Mouse (Mus musculus): Measurements from ENCODE around the gene Slc13a4. TPM values are rescaled to one million over a fixed set of nuclear protein-coding genes. Genes with fewer than 3 reads are reported as not detected.

Gene Slc13a4
- polyA plus RNA-seq, 1 experiment = not detected

DNA sequence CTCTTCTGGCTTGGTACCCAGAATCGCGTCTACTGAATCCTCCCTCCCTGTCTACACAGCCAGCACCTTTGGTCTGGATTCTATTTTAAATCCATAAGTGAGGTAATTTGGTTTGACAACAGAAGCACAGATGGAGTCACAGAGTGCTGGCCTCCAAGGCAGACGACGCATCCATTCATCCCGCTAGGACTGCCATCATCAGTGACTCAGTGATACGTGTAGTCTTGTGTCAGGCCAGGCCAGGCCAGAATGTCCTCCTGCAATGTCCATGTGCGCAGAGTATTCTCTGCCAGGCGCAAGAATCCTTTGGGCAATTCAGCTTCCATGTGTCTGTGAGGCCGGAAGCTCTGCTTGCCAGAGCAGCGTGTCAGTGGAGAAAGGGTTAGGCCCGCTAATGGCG, 22.0 kb upstream of the Slc13a4 start:
- TF ChIP-seq POLR2A (IDR thresholded peaks at IDR 0.05; ENCODE audit: low read depth, low read length) (no peak), CTCF (IDR thresholded peaks at IDR 0.05; ENCODE audit: extremely low read depth, insufficient read length, insufficient replicate concordance, low read depth, low read length) (no peak)
- Histone ChIP-seq H3K27me3 (ENCODE audit: control insufficient read depth, insufficient read depth, low read length) (no peaks in the 10 kb centered on the region), H3K27ac (ENCODE audit: insufficient read depth, low read depth, low read length) (no peak overlapping the region), H3K36me3 (ENCODE audit: control insufficient read depth, insufficient read depth, low read length) (no peaks in the 10 kb centered on the region), H3K4me3 (ENCODE audit: low read depth, low read length) (no peak overlapping the region), H3K4me1 (ENCODE audit: control insufficient read depth, insufficient read depth, insufficient read length, low read length) (peaks cover 7% of the 10 kb centered on the region; the same call in 1 of the 2 replicates)
- 97% methylated on average over 12 of the region's 12 CpGs for WGBS

DNA sequence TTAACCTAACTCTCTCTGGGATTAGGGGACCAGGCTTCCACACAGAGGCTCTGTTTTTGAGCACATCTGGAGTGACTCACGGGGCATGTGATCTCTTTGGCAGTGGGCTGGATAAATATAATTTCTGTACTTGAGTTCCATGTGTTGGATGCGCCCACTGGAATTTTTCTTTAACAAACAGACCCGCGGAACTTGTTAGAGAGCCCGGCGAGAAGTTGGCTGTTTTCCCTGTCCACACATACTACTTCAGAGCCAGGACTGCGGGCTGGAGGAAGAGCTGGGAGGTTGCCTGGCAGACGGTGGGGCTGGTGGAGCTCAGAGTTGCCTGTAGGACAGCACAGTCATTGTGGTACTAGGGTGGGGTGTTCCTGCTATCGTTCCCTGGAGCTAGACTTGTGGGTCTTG, 18.2 kb upstream of the Slc13a4 start, which contains the start of gene Fam180a:
Fam180a (minus strand) TSS at position 31 of the 405 bp plus-strand sequence.
- no peak within 1 kb of the TSS for H3K4me3 ChIP-seq (ENCODE audit: low read depth, low read length)
- TF ChIP-seq POLR2A (IDR thresholded peaks at IDR 0.05; ENCODE audit: low read depth, low read length) (no peak), CTCF (IDR thresholded peaks at IDR 0.05; ENCODE audit: extremely low read depth, insufficient read length, insufficient replicate concordance, low read depth, low read length) (no peak)
- WGBS = 40% methylated on average over 9 of the region's 9 CpGs
- no peaks in the 10 kb centered on the region for H3K27me3 ChIP-seq (ENCODE audit: control insufficient read depth, insufficient read depth, low read length)
- peaks cover 10% of the 10 kb centered on the region; the same call in 1 of the 2 replicates for H3K4me1 ChIP-seq (ENCODE audit: control insufficient read depth, insufficient read depth, insufficient read length, low read length)
- no peaks in the 10 kb centered on the region for H3K36me3 ChIP-seq (ENCODE audit: control insufficient read depth, insufficient read depth, low read length)
- no peak within 1 kb of the TSS for H3K27ac ChIP-seq (ENCODE audit: insufficient read depth, low read depth, low read length)

DNA sequence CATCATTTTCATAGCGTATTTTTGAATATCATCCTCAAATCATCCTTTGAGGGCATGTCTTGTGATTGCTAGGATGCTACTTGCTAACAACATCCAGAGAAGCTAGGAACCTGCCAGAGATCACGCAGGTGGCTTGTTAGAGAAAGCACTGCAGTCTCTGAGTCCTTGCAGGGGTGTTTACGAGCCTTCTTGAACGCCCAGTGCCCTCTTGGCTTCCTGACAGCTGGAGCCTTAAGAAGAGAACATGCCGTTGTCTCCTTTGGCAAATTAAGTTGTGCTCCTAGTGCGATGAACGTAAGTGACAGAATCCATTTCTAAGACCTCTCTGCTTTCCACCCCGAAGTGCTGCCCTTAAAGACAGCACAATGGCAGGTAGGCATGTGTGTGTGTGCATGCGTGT, 16.4 kb upstream of the Slc13a4 start:
- WGBS = 37% methylated on average over 9 of the region's 9 CpGs
- H3K4me3 ChIP-seq (ENCODE audit: low read depth, low read length) = no peak overlapping the region
- TF ChIP-seq POLR2A (IDR thresholded peaks at IDR 0.05; ENCODE audit: low read depth, low read length) (no peak), CTCF (IDR thresholded peaks at IDR 0.05; ENCODE audit: extremely low read depth, insufficient read length, insufficient replicate concordance, low read depth, low read length) (no peak)

DNA sequence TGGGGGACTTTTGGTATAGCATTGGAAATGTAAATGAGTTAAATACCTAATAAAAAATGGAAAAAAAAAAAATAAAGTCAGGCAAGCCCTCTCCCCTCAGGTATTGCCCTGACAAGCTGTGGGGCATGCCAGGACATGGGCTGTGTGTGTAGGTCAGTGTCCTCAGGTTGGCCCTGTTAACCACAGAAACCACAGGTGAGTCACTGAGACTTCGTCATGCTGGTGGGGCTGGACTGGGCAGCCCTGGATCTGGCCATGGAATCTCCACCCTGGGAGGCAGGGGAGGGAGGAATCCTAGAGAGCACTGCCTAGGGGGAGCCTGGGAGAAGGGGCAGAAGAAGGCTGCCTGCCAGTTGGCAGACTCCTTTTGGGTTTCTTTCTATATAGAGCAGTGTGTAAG, 15.1 kb upstream of the Slc13a4 start:
- no peaks in the 10 kb centered on the region for H3K36me3 ChIP-seq (ENCODE audit: control insufficient read depth, insufficient read depth, low read length)
- no peaks in the 10 kb centered on the region for H3K27me3 ChIP-seq (ENCODE audit: control insufficient read depth, insufficient read depth, low read length)
- no peak for TF ChIP-seq CTCF (IDR thresholded peaks at IDR 0.05; ENCODE audit: extremely low read depth, insufficient read length, insufficient replicate concordance, low read depth, low read length)
- H3K27ac ChIP-seq (ENCODE audit: insufficient read depth, low read depth, low read length) = no peak overlapping the region
- 59% methylated on average over 1 of the region's 1 CpGs for WGBS
- H3K4me1 ChIP-seq (ENCODE audit: control insufficient read depth, insufficient read depth, insufficient read length, low read length) = peaks cover 23% of the 10 kb centered on the region
- no peak overlapping the region for H3K4me3 ChIP-seq (ENCODE audit: low read depth, low read length)

More for the DNA sequence above, 16.4 kb upstream of the Slc13a4 start:
- Histone ChIP-seq H3K27ac (ENCODE audit: insufficient read depth, low read depth, low read length) (no peak overlapping the region), H3K4me1 (ENCODE audit: control insufficient read depth, insufficient read depth, insufficient read length, low read length) (peaks cover 23% of the 10 kb centered on the region), H3K36me3 (ENCODE audit: control insufficient read depth, insufficient read depth, low read length) (no peaks in the 10 kb centered on the region), H3K27me3 (ENCODE audit: control insufficient read depth, insufficient read depth, low read length) (no peaks in the 10 kb centered on the region)

DNA sequence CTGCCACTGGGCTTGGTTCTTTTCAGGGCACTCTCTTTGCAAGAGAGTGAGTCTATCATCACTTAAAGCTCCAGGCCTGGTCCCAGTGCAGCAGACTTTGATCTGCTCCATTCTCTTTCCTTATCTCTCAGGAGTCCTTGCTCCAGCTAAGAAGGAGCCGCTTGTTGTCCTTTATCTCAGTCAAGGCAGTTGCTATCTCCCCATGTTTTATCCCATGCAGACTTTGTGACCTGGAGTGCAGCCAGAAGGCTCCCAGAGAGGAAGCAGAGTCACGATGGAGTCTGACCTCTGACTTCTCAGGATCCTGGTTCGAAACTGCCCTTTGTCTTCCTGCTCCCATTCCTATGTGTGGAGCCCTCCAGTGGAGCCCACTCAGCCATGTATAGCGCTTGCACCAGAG, 13.2 kb upstream of the Slc13a4 start:
- H3K27me3 ChIP-seq (ENCODE audit: control insufficient read depth, insufficient read depth, low read length) = no peaks in the 10 kb centered on the region
- peaks cover 23% of the 10 kb centered on the region for H3K4me1 ChIP-seq (ENCODE audit: control insufficient read depth, insufficient read depth, insufficient read length, low read length)
- WGBS = 22% methylated on average over 4 of the region's 4 CpGs
- H3K27ac ChIP-seq (ENCODE audit: insufficient read depth, low read depth, low read length) = peak overlapping the region; percentile 75
- no peak overlapping the region for H3K4me3 ChIP-seq (ENCODE audit: low read depth, low read length)
- TF ChIP-seq CTCF (IDR thresholded peaks at IDR 0.05; ENCODE audit: extremely low read depth, insufficient read length, insufficient replicate concordance, low read depth, low read length) (no peak), POLR2A (IDR thresholded peaks at IDR 0.05; ENCODE audit: low read depth, low read length) (no peak)
- H3K36me3 ChIP-seq (ENCODE audit: control insufficient read depth, insufficient read depth, low read length) = no peaks in the 10 kb centered on the region

DNA sequence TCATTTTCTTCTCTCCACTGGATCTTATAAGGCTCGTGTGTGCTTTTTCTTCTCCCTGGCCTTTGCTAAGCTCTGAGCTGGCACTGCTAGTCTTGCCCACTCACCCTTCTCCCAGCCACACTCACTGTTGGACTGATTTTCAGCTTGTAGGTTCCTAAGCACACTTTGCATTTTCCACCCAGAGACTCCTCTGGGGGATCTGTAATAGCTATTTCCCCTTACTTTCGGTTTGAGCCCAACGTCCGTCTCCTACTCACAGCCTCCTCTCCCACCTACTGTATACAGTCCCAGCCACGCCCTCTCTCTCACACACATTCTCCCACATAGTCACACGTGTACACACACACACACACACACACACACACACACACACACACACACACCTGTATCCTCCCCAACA, 11.9 kb upstream of the Slc13a4 start:
- TF ChIP-seq CTCF (IDR thresholded peaks at IDR 0.05; ENCODE audit: extremely low read depth, insufficient read length, insufficient replicate concordance, low read depth, low read length) (no peak), POLR2A (IDR thresholded peaks at IDR 0.05; ENCODE audit: low read depth, low read length) (no peak)

DNA sequence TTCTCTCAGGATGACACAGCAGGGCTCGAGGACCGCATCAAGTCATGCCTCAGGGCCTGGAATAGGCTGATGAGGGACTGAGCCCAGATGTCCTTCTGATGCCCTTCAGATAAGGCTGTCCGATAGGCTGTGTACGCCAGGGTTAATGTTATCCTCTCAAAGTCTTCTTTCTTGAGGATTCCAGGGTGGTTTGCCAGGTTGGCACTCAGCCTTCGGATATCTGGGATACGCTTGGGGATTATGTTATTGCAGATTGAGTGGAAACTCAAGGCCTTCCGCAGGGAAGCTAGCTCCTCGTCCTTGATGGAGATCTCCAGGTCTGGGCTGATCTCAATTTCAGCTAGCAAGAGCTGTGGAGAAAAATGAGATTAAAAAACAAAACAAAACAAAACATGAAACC, 5.6 kb upstream of the Slc13a4 start:
- no peak overlapping the region for H3K4me3 ChIP-seq (ENCODE audit: low read depth, low read length)
- H3K27ac ChIP-seq (ENCODE audit: insufficient read depth, low read depth, low read length) = no peak overlapping the region
- no peaks in the 10 kb centered on the region for H3K4me1 ChIP-seq (ENCODE audit: control insufficient read depth, insufficient read depth, insufficient read length, low read length)
- WGBS = 94% methylated on average over 8 of the region's 8 CpGs
- no peak for TF ChIP-seq POLR2A (IDR thresholded peaks at IDR 0.05; ENCODE audit: low read depth, low read length)
- TF ChIP-seq CTCF (IDR thresholded peaks at IDR 0.05; ENCODE audit: extremely low read depth, insufficient read length, insufficient replicate concordance, low read depth, low read length) = no peak
- H3K27me3 ChIP-seq (ENCODE audit: control insufficient read depth, insufficient read depth, low read length) = no peaks in the 10 kb centered on the region
- H3K36me3 ChIP-seq (ENCODE audit: control insufficient read depth, insufficient read depth, low read length) = no peaks in the 10 kb centered on the region

More for the DNA sequence above, 11.9 kb upstream of the Slc13a4 start:
- no peak overlapping the region for H3K27ac ChIP-seq (ENCODE audit: insufficient read depth, low read depth, low read length)
- peaks cover 23% of the 10 kb centered on the region for H3K4me1 ChIP-seq (ENCODE audit: control insufficient read depth, insufficient read depth, insufficient read length, low read length)
- 27% methylated on average over 6 of the region's 6 CpGs for WGBS
- no peak overlapping the region; the same call in 1 of the 2 replicates for H3K4me3 ChIP-seq (ENCODE audit: low read depth, low read length)
- H3K27me3 ChIP-seq (ENCODE audit: control insufficient read depth, insufficient read depth, low read length) = no peaks in the 10 kb centered on the region
- no peaks in the 10 kb centered on the region for H3K36me3 ChIP-seq (ENCODE audit: control insufficient read depth, insufficient read depth, low read length)

Measured in small intestine, adult 2 months (tissue).